Mouse (Mus musculus) small intestine, adult 2 months (tissue): ENCODE measurements at regions not wholly inside any gene's neighbourhood (a gene's known extent, or its start where the extent isn't known, plus 50 kb on each side); places are given as distances from the start of the nearest gene placed in this dataset.

Source experiments
- H3K27ac ChIP-seq: fragments of 200-500 bp; 2 replicates; pipeline ENCODE4 v1.5.1; 2012; ENCODE audit warnings: low read depth, low read length, control low read depth, inconsistent platforms; ENCODE audit not compliant: insufficient read depth
- H3K27me3 ChIP-seq: fragments of 200-500 bp; 2 replicates; pipeline ENCODE4 v1.6.1; 2012; ENCODE audit warnings: mild to moderate bottlenecking, moderate library complexity, low read length, inconsistent platforms; ENCODE audit not compliant: control insufficient read depth, insufficient read depth
- H3K36me3 ChIP-seq: fragments of 200-500 bp; 2 replicates; pipeline ENCODE4 v1.6.1; 2012; ENCODE audit warnings: mild to moderate bottlenecking, low read length, control low read depth, inconsistent platforms; ENCODE audit not compliant: control insufficient read depth, insufficient read depth
- H3K4me1 ChIP-seq: fragments of 200-500 bp; 2 replicates; pipeline ENCODE4 v1.6.1; 2012; ENCODE audit warnings: low read length, inconsistent platforms, mixed read lengths; ENCODE audit not compliant: control insufficient read depth, insufficient read depth, insufficient read length
- H3K4me3 ChIP-seq: fragments of 200-500 bp; 2 replicates; pipeline ENCODE4 v1.5.1; 2012; ENCODE audit warnings: low read depth, mild to moderate bottlenecking, control low read depth, inconsistent platforms, low read length, moderate library complexity
- CTCF ChIP-seq: fragments of 200-500 bp; IDR thresholded peaks from 2 replicates; pipeline ENCODE4 v1.5.1; 2012; ENCODE audit warnings: low read depth, mild to moderate bottlenecking, control low read depth, inconsistent platforms, low read length, moderate library complexity, mixed read lengths; ENCODE audit not compliant: insufficient replicate concordance, insufficient read length; ENCODE audit errors: extremely low read depth
- POLR2A ChIP-seq: fragments of 200-500 bp; IDR thresholded peaks from 2 replicates; pipeline ENCODE4 v1.6.1; 2012; ENCODE audit warnings: low read depth, mild to moderate bottlenecking, control low read depth, inconsistent platforms, low read length, moderate library complexity
- WGBS: fragments of 180-500 bp; shearing (Covaris S2); methylation state at CpG from one replicate; pipeline ENCODE4 v1.1.7; 2018; 5-methylcytosine and 5-hydroxymethylcytosine counted together

DNA sequence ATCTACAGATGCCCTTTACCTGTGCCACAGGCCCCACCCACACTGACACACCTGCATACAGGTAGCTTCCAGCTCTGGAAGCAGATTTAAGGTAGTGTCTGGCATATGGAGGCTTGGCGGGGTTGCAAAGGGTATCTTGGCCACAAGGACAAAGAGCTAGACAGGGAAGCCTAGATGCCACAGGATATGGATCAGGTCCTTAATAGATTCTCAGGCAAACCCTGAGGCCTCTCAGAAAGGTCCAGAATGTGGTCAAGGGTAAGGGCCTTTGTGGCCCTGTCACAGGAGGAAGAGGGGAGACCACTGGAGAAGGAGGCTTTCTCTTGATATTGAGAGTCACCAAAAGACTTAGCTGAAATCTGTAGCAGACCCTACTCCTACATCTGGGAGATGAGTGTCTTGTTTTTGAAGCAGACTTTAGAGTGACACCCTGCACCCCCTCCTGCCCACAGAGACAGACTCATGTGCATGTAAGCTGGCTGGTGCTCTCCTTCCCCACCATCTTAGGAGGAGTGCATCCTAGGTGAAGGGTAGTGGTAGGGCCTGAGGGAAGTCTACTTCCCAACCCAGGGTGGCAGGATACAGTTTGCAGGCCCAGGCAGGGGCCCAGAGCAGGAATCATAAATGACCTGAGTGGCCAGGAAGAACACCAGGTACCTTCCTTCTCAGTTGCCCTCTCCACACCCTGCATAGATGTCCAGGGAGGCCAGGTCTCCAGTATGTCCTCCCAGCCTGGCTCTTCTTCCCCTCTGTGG, 150.8 kb upstream of the Syt13 start:
- WGBS, result 94% methylated on average over 1 of the region's 1 CpGs
- TF ChIP-seq CTCF (no peak), POLR2A (no peak)
- Histone ChIP-seq H3K4me3 (no peak overlapping the region), H3K27me3 (no peaks in the 10 kb centered on the region), H3K36me3 (no peaks in the 10 kb centered on the region), H3K4me1 (no peaks in the 10 kb centered on the region), H3K27ac (no peak overlapping the region)

DNA sequence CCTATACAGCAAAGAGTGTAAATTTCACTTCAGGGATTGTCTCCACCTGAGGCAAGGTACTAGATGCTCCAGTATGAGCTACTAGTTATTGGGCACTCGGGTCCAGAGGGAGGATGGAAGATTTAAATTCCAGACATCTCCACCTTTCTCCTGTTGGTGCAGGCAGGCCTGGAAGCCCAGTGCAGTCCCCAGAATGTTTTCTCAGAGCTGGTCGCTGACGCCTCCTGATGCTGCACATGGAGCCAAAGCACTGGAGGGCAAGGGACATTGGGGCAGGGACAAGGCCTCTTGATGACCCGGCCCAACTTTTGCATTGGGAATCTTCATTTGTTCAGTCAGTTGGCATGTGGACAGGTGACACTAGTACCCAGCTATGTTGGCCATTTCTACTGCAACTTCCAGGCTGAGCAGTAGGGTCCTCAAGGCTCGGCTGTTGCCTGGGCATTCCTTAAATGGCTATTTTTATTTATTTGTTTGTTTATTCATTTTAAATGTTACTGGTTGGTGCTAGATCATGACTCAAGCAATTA, 147.4 kb upstream of the Syt13 start:
- WGBS, result 82% methylated on average over 5 of the region's 5 CpGs
- Histone ChIP-seq H3K4me3 (no peak overlapping the region), H3K36me3 (no peaks in the 10 kb centered on the region), H3K27ac (no peak overlapping the region), H3K4me1 (no peaks in the 10 kb centered on the region), H3K27me3 (no peaks in the 10 kb centered on the region)
- TF ChIP-seq CTCF, result no peak
- TF ChIP-seq POLR2A, result no peak

GRCm38 (mm10) chr2:92768088-92768487, 146.8 kb upstream of the Syt13 start:
- Histone ChIP-seq H3K27me3 (no peaks in the 10 kb centered on the region), H3K36me3 (no peaks in the 10 kb centered on the region)
- TF ChIP-seq POLR2A (no peak), CTCF (no peak)

GRCm38 (mm10) chr2:92769061-92769460, 145.8 kb upstream of the Syt13 start:
- no peaks in the 10 kb centered on the region for H3K4me1 ChIP-seq
- H3K27ac ChIP-seq, result no peak overlapping the region
- H3K4me3 ChIP-seq, result no peak overlapping the region
- TF ChIP-seq POLR2A (no peak), CTCF (no peak)
- no peaks in the 10 kb centered on the region for H3K27me3 ChIP-seq
- H3K36me3 ChIP-seq, result no peaks in the 10 kb centered on the region
- 58% methylated on average over 3 of the region's 3 CpGs for WGBS

More at GRCm38 (mm10) chr2:92768088-92768487, 146.8 kb upstream of the Syt13 start:
- H3K4me1 ChIP-seq, result no peaks in the 10 kb centered on the region
- 44% methylated on average over 2 of the region's 2 CpGs for WGBS
- no peak overlapping the region for H3K27ac ChIP-seq
- H3K4me3 ChIP-seq, result no peak overlapping the region

GRCm38 (mm10) chr2:92770098-92770497, 144.8 kb upstream of the Syt13 start:
- H3K4me3 ChIP-seq, result no peak overlapping the region
- H3K27me3 ChIP-seq, result no peaks in the 10 kb centered on the region
- no peak overlapping the region for H3K27ac ChIP-seq
- no peak for TF ChIP-seq CTCF
- no peak for TF ChIP-seq POLR2A
- no peaks in the 10 kb centered on the region for H3K36me3 ChIP-seq
- no peaks in the 10 kb centered on the region for H3K4me1 ChIP-seq
- 75% methylated on average over 5 of the region's 5 CpGs for WGBS

DNA sequence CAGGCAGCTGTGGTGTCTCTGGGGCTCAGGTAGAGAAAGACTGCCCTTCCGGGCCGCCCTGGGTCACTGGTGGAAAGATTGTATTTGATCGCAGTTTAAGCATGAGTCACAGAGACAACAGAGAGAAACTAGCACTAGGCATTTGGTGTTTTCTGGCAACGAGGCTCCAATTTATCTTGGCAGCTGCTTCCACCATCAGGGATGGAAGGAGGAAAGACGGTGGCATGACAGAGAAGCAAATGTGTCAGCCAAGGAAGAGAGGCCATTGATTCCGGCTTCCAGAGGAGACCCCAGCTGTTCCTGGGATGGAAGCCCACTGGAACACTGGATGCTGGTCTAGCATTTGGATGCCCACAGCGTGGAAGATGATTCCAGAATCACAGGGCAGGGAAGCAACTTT, 142.3 kb upstream of the Syt13 start:
- TF ChIP-seq CTCF, result no peak
- Histone ChIP-seq H3K4me3 (no peak overlapping the region), H3K36me3 (no peaks in the 10 kb centered on the region), H3K27me3 (no peaks in the 10 kb centered on the region), H3K27ac (no peak overlapping the region), H3K4me1 (no peaks in the 10 kb centered on the region)
- 52% methylated on average over 7 of the region's 7 CpGs for WGBS

- TF ChIP-seq CTCF, result no peak
- no peak for TF ChIP-seq POLR2A
- Histone ChIP-seq H3K36me3 (no peaks in the 10 kb centered on the region), H3K27me3 (no peaks in the 10 kb centered on the region), H3K4me1 (no peaks in the 10 kb centered on the region), H3K27ac (no peak overlapping the region), H3K4me3 (no peak overlapping the region)
- 90% methylated on average over 2 of the region's 2 CpGs for WGBS
These were observed 138.4 kb upstream of the Syt13 start for GRCm38 (mm10) chr2:92776497-92776896.
